Mouse (Mus musculus) CH12.LX (cell line): Measurements from ENCODE around the gene Hist1h4h. TPM values are rescaled to one million over a fixed set of nuclear protein-coding genes. Genes with fewer than 3 reads are reported as not detected.

Source experiments
- DNase-seq: peaks from one replicate; pipeline ENCODE4 v3.0.0-alpha.2; 2013; ENCODE audit errors: extremely low read depth
- H3K27ac ChIP-seq: 2 replicates; pipeline ENCODE4 v1.5.1; 2012; ENCODE audit warnings: low read depth, mild to moderate bottlenecking, control low read depth, moderate library complexity; ENCODE audit not compliant: insufficient read depth
- H3K27me3 ChIP-seq: replicated peaks from 2 replicates; pipeline ENCODE3; 2012; ENCODE audit warnings: inconsistent platforms
- H3K36me3 ChIP-seq, 2 experiments: replicated peaks in 1 of 2; 2 replicates each; pipeline versions ENCODE3 to v1.6.1; 2012; ENCODE audit warnings: inconsistent platforms in 1 of 2, low read length in 1 of 2, mild to moderate bottlenecking in 1 of 2, mixed read lengths in 1 of 2, moderate library complexity in 1 of 2; ENCODE audit not compliant: control insufficient read depth in 1 of 2, insufficient read depth in 1 of 2
- H3K4me1 ChIP-seq, 2 experiments: 2 replicates each; pipeline ENCODE4 v1.6.1; 2012; ENCODE audit warnings: inconsistent platforms in 1 of 2, moderate library complexity in 1 of 2; ENCODE audit not compliant: insufficient read depth in 2 of 2, control insufficient read depth in 1 of 2
- H3K4me2 ChIP-seq: 2 replicates; pipeline ENCODE4 v1.6.1; 2012; ENCODE audit warnings: low read depth, mild to moderate bottlenecking, control low read depth; ENCODE audit not compliant: poor library complexity, insufficient read depth, severe bottlenecking
- H3K4me3 ChIP-seq, 3 experiments: fragments of 150-350 bp in 1 of 3; sonication (generic) in 1 of 3; replicated peaks in 1 of 3; 2 replicates each; pipeline versions ENCODE3 to v1.5.1; 2011 to 2012; ENCODE audit warnings: low read depth in 2 of 3, low read length in 2 of 3, mild to moderate bottlenecking in 2 of 3, moderate library complexity in 2 of 3, control low read depth in 1 of 3, improper control_type of control experiment in 1 of 3, inconsistent platforms in 1 of 3, mixed read lengths in 1 of 3; ENCODE audit not compliant: poor library complexity in 1 of 3
- H3K79me2 ChIP-seq: replicated peaks from 2 replicates; pipeline ENCODE4 v1.6.1; 2012; ENCODE audit warnings: mild to moderate bottlenecking, moderate library complexity; ENCODE audit not compliant: control insufficient read depth, poor library complexity, insufficient read depth, severe bottlenecking; ENCODE audit errors: extremely low read depth
- H3K9ac ChIP-seq: 2 replicates; pipeline ENCODE4 v1.6.1; 2012; ENCODE audit warnings: low read depth, mild to moderate bottlenecking, control low read depth, moderate library complexity; ENCODE audit not compliant: insufficient read depth
- H3K9me3 ChIP-seq: replicated peaks from 2 replicates; pipeline ENCODE3; 2012; ENCODE audit warnings: low read length, inconsistent platforms, mixed read lengths
- BHLHE40 ChIP-seq: IDR thresholded peaks from 2 replicates; pipeline ENCODE4 v1.6.1; 2011; ENCODE audit warnings: mild to moderate bottlenecking, low read depth, low read length, improper control_type of control experiment
- CHD2 ChIP-seq: IDR thresholded peaks from 2 replicates; pipeline ENCODE4 v1.6.1; 2011; ENCODE audit warnings: low read length, improper control_type of control experiment
- E2F4 ChIP-seq: IDR thresholded peaks from 2 replicates; pipeline ENCODE4 v1.6.1; 2011; ENCODE audit warnings: low read depth, low read length, improper control_type of control experiment; ENCODE audit not compliant: insufficient replicate concordance
- ELF1 ChIP-seq: IDR thresholded peaks from 2 replicates; pipeline ENCODE4 v1.6.1; 2014; ENCODE audit warnings: low read depth, mild to moderate bottlenecking, inconsistent platforms, low read length, improper control_type of control experiment
- EP300 ChIP-seq: IDR thresholded peaks from 2 replicates; pipeline ENCODE4 v1.6.1; 2011; ENCODE audit warnings: low read length, improper control_type of control experiment
- HCFC1 ChIP-seq: IDR thresholded peaks from 2 replicates; pipeline ENCODE4 v1.6.1; 2012; ENCODE audit warnings: low read depth, mild to moderate bottlenecking, inconsistent platforms, low read length, improper control_type of control experiment
- IRF4 ChIP-seq: IDR thresholded peaks from 2 replicates; pipeline ENCODE4 v1.6.1; 2014; ENCODE audit warnings: low read depth, mild to moderate bottlenecking, inconsistent platforms, low read length, improper control_type of control experiment
- JUND ChIP-seq: conservative IDR thresholded peaks from 2 replicates; pipeline ENCODE4 v1.6.1; 2011; ENCODE audit warnings: low read depth, low read length, improper control_type of control experiment
- KAT2A ChIP-seq: IDR thresholded peaks from 2 replicates; pipeline ENCODE4 v1.6.1; 2012; ENCODE audit warnings: low read length, improper control_type of control experiment, inconsistent platforms; ENCODE audit not compliant: insufficient replicate concordance
- MAFK ChIP-seq: IDR thresholded peaks from 2 replicates; pipeline ENCODE4 v1.6.1; 2011; ENCODE audit warnings: low read length, improper control_type of control experiment; ENCODE audit not compliant: insufficient replicate concordance
- MAX ChIP-seq: IDR thresholded peaks from 2 replicates; pipeline ENCODE4 v1.6.1; 2011; ENCODE audit warnings: low read length, improper control_type of control experiment
- MAZ ChIP-seq: IDR thresholded peaks from 2 replicates; pipeline ENCODE4 v1.6.1; 2012; ENCODE audit warnings: low read depth, mild to moderate bottlenecking, inconsistent platforms, low read length, improper control_type of control experiment, moderate library complexity
- MEF2A ChIP-seq: IDR thresholded peaks from 2 replicates; pipeline ENCODE4 v1.6.1; 2014; ENCODE audit warnings: low read depth, mild to moderate bottlenecking, inconsistent platforms, low read length, improper control_type of control experiment, borderline replicate concordance
- MXI1 ChIP-seq: IDR thresholded peaks from 2 replicates; pipeline ENCODE4 v1.6.1; 2011; ENCODE audit warnings: mild to moderate bottlenecking, low read depth, low read length, improper control_type of control experiment
- NELFE ChIP-seq: IDR thresholded peaks from 2 replicates; pipeline ENCODE4 v1.6.1; 2011; ENCODE audit warnings: low read depth, low read length, improper control_type of control experiment
- NRF1 ChIP-seq: IDR thresholded peaks from 2 replicates; pipeline ENCODE4 v1.6.1; 2014; ENCODE audit warnings: low read depth, mild to moderate bottlenecking, inconsistent platforms, low read length, improper control_type of control experiment, moderate library complexity
- POLR2A ChIP-seq: IDR thresholded peaks from 2 replicates; pipeline ENCODE4 v1.6.1; 2011; ENCODE audit warnings: low read depth, mild to moderate bottlenecking, improper control_type of control experiment, low read length
- POLR2AphosphoS2 ChIP-seq: IDR thresholded peaks from 2 replicates; pipeline ENCODE4 v1.6.1; 2011; ENCODE audit warnings: low read depth, low read length, improper control_type of control experiment
- RCOR1 ChIP-seq: conservative IDR thresholded peaks from 2 replicates; pipeline ENCODE4 v1.6.1; 2012; ENCODE audit warnings: low read depth, mild to moderate bottlenecking, inconsistent platforms, low read length, improper control_type of control experiment
- SIN3A ChIP-seq: IDR thresholded peaks from 2 replicates; pipeline ENCODE4 v1.6.1; 2012; ENCODE audit warnings: low read length, improper control_type of control experiment, inconsistent platforms
- TBP ChIP-seq: conservative IDR thresholded peaks from 2 replicates; pipeline ENCODE4 v1.6.1; 2011; ENCODE audit warnings: low read depth, low read length, improper control_type of control experiment
- TCF12 ChIP-seq: IDR thresholded peaks from 2 replicates; pipeline ENCODE4 v1.6.1; 2014; ENCODE audit warnings: low read depth, mild to moderate bottlenecking, inconsistent platforms, low read length, improper control_type of control experiment
- UBTF ChIP-seq: IDR thresholded peaks from 2 replicates; pipeline ENCODE4 v1.6.1; 2012; ENCODE audit warnings: low read depth, mild to moderate bottlenecking, inconsistent platforms, low read length, improper control_type of control experiment, moderate library complexity
- USF1 ChIP-seq: IDR thresholded peaks from 2 replicates; pipeline ENCODE4 v1.6.1; 2014; ENCODE audit warnings: low read depth, mild to moderate bottlenecking, inconsistent platforms, low read length, improper control_type of control experiment
- USF2 ChIP-seq: conservative IDR thresholded peaks from 2 replicates; pipeline ENCODE4 v1.6.1; 2011; ENCODE audit warnings: low read depth, low read length, improper control_type of control experiment
- ZKSCAN1 ChIP-seq: IDR thresholded peaks from 2 replicates; pipeline ENCODE4 v1.6.1; 2012; ENCODE audit warnings: low read depth, inconsistent platforms, low read length, improper control_type of control experiment, borderline replicate concordance
- ZMIZ1 ChIP-seq: IDR thresholded peaks from 2 replicates; pipeline ENCODE4 v1.6.1; 2012; ENCODE audit warnings: low read depth, mild to moderate bottlenecking, inconsistent platforms, low read length, improper control_type of control experiment
- ZNF384 ChIP-seq: IDR thresholded peaks from 2 replicates; pipeline ENCODE4 v1.6.1; 2012; ENCODE audit warnings: low read depth, low read length, improper control_type of control experiment, inconsistent platforms
- dilution Hi-C: fragments of 300-500 bp; cut with MboI; formaldehyde crosslinking; loops from 2 replicates; pipeline ENCODE4 v1.14.3; 2020; ENCODE audit warnings: low sequenced_read_pairs; ENCODE audit not compliant: extremely low pct_unique_long_range_greater_than_20kb, extremely low pct_ligation_motif_present
- in situ Hi-C: fragments of 300-500 bp; cut with MboI; formaldehyde crosslinking; loops from 3 replicates; pipeline ENCODE4 v1.14.3; 2019; ENCODE audit warnings: low sequenced_read_pairs, low pct_ligation_motif_present, low pct_unique_long_range_greater_than_20kb, mixed read lengths
- polyA plus RNA-seq: library from polyadenylated mRNA; unstranded; fragments of >175 nt; gene quantifications from 2 replicates; pipeline ENCODE4 v1.2.1, GENCODE M21; 2012; ENCODE audit warnings: low read depth; ENCODE audit not compliant: insufficient read length
- total RNA-seq, 2 experiments: library from RNA; depleted of rRNA; stranded (reverse); fragments of 300-350 nt in 1 of 2; fragments of >200 nt in 1 of 2; gene quantifications; 2 replicates each; pipeline ENCODE4 v1.2.3; 2012 to 2014

Hist1h4h gene
- total and polyA plus RNA-seq, 3 experiments: 5.5 to 4,957 (median 19.4) TPM

DNA sequence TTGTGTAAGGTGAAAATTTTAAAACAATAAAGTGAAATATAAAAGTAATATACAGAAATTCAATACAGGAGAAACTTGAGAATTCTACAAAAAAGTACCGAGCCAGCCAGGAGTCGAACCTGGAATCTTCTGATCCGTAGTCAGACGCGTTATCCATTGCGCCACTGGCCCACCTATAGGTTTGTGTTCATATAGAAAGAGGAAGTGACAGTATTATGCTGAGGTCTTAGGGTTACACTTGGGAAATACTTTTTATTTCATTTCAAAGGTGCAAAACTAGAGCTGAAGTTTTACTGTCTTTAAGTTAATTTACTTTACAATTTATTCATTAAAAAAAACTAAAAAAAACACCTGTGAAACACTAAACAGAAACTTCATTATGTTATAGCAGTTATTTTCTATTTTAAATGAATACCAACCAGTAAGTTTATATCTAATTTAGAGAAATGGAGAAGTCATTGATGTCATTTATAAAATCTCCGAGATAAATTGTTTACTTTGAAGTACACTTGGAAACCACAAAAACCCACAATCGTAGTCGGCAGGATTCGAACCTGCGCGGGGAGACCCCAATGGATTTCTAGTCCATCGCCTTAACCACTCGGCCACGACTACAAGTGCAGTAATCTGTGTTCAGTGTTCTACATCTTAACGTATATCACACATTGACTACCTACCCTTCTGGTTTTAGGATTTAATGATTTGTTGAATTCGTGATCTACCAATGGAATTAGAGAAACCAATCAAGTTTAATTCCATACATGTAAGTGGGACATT, 30.2 kb upstream of the Hist1h4h start:
- peak; percentile 91 for DNase-seq
- dilution Hi-C loops (no loop called here), in situ Hi-C loops (loop anchor here (10.0 to 25.0 kb wide), 2 partner anchors 196 to 1563 kb away; partner anchors contain the start of gene Zfp184)
- no peak overlapping the region for H3K9ac ChIP-seq
- peak; percentile 99 for TF ChIP-seq TBP
- no peak for TF ChIP-seq ZKSCAN1
- peak; percentile 63 for TF ChIP-seq NRF1
- TF ChIP-seq ZMIZ1: no peak
- no peak for TF ChIP-seq ZNF384
- TF ChIP-seq KAT2A: peak; percentile 47; the same call in 1 of the 2 replicates
- TF ChIP-seq BHLHE40: no peak
- TF ChIP-seq USF2: no peak
- 0 out of 2 replicates have a peak, but pooled peaks have one; percentile 77 for TF ChIP-seq E2F4
- no peak for TF ChIP-seq MAX
- no peak for TF ChIP-seq NELFE
- TF ChIP-seq TCF12: no peak
- no peak for TF ChIP-seq CHD2
- peak; percentile 96 for TF ChIP-seq MAFK
- TF ChIP-seq USF1: no peak
- peak; percentile 24; the same call in 1 of the 2 replicates for TF ChIP-seq HCFC1
- TF ChIP-seq MXI1: no peak
- no peak for TF ChIP-seq MEF2A
- no peak for TF ChIP-seq POLR2AphosphoS2
- no peak for TF ChIP-seq POLR2A
- TF ChIP-seq MAZ: peak; percentile 16; the same call in 1 of the 2 replicates
- no peak for TF ChIP-seq UBTF
- TF ChIP-seq RCOR1: no peak
- 0 out of 2 replicates have a peak, but pooled peaks have one; percentile 36 for TF ChIP-seq IRF4
- no peak for TF ChIP-seq JUND
- TF ChIP-seq SIN3A: no peak
- no peak for TF ChIP-seq EP300
- peak; percentile 95 for TF ChIP-seq ELF1
- H3K4me2 ChIP-seq: no peak overlapping the region; the same call in 1 of the 2 replicates
- no peaks in the 10 kb centered on the region for H3K36me3 ChIP-seq
- no peak overlapping the region for H3K27ac ChIP-seq
- peaks cover 3 to 11% of the 10 kb centered on the region in 2 experiments; a peak in 3 of 4 replicates for H3K4me1 ChIP-seq
- peaks cover 2% of the 10 kb centered on the region for H3K9me3 ChIP-seq
- H3K79me2 ChIP-seq: no peaks in the 10 kb centered on the region
- peak overlapping the region; percentile 39 to 47 (median 44) for H3K4me3 ChIP-seq
- H3K27me3 ChIP-seq: no peaks in the 10 kb centered on the region
